Mouse (Mus musculus): Measurements from ENCODE around the gene Snrpf.
"Not testable (repeated sequence)": the region's sequence is repeated elsewhere in the genome, so short reads cannot be mapped to it uniquely, and the experiment has no call there.

The Snrpf gene

GRCm38 (mm10) chr10:93577271-93577886 lies 12.1 kb downstream of the Snrpf start:
- DNase-seq (ENCODE audit: low spot score in 2 of 2), result peak; percentile 43 to 63

- DNase-seq (ENCODE audit: low spot score in 2 of 2), result no peak
Measured at GRCm38 (mm10) chr10:93575960-93576359, 13.5 kb downstream of the Snrpf start.

- no peak for DNase-seq (ENCODE audit: low spot score in 2 of 2)
Measured at GRCm38 (mm10) chr10:93574966-93575365, 14.5 kb downstream of the Snrpf start.

- no peak for DNase-seq (ENCODE audit: low spot score in 2 of 2)
Measured at GRCm38 (mm10) chr10:93572209-93572608, 17.3 kb downstream of the Snrpf start.

- no peak for DNase-seq (ENCODE audit: low spot score in 2 of 2)
Measured at GRCm38 (mm10) chr10:93568671-93569070, 20.8 kb downstream of the Snrpf start.

GRCm38 (mm10) chr10:93567841-93568566 lies 21.5 kb downstream of the Snrpf start:
- no peak for DNase-seq (ENCODE audit: low spot score in 2 of 2)

GRCm38 (mm10) chr10:93567066-93567465 lies 22.4 kb downstream of the Snrpf start:
- no peak for DNase-seq (ENCODE audit: low spot score in 2 of 2)

- no peak for DNase-seq (ENCODE audit: low spot score in 2 of 2)
Measured at GRCm38 (mm10) chr10:93564518-93565090, 24.9 kb downstream of the Snrpf start.

GRCm38 (mm10) chr10:93559786-93560185 lies 29.7 kb downstream of the Snrpf start:
- no peak for DNase-seq (ENCODE audit: low spot score in 2 of 2)

- DNase-seq (ENCODE audit: low spot score in 2 of 2), result not testable (repeated sequence)
Measured at GRCm38 (mm10) chr10:93557971-93558370, 31.5 kb downstream of the Snrpf start.

GRCm38 (mm10) chr10:93552596-93552995 lies 36.9 kb downstream of the Snrpf start:
- no peak for DNase-seq (ENCODE audit: low spot score in 2 of 2)

- DNase-seq (ENCODE audit: low spot score in 2 of 2), result no peak
Measured at GRCm38 (mm10) chr10:93549821-93550220, 39.7 kb downstream of the Snrpf start.

- peak in 1 of 2 experiments; percentile 69 for DNase-seq (ENCODE audit: low spot score in 2 of 2)
Measured at GRCm38 (mm10) chr10:93548991-93549390, 40.5 kb downstream of the Snrpf start.

GRCm38 (mm10) chr10:93547741-93548270 lies 41.7 kb downstream of the Snrpf start:
- no peak for DNase-seq (ENCODE audit: low spot score in 2 of 2)

- no peak for DNase-seq (ENCODE audit: low spot score in 2 of 2)
Measured at GRCm38 (mm10) chr10:93544172-93544571, 45.3 kb downstream of the Snrpf start.

GRCm38 (mm10) chr10:93543176-93543575 lies 46.3 kb downstream of the Snrpf start:
- DNase-seq (ENCODE audit: low spot score in 2 of 2), result no peak

- no peak for DNase-seq (ENCODE audit: low spot score in 2 of 2)
Measured at GRCm38 (mm10) chr10:93542356-93542755, 47.1 kb downstream of the Snrpf start.

GRCm38 (mm10) chr10:93541585-93541984 lies 47.9 kb downstream of the Snrpf start:
- no peak for DNase-seq (ENCODE audit: low spot score in 2 of 2)

- DNase-seq (ENCODE audit: low spot score in 2 of 2), result no peak
Measured at GRCm38 (mm10) chr10:93540431-93541210, 48.9 kb downstream of the Snrpf start, which contains the start of gene Ccdc38. Gene Ccdc38 (plus strand): TSS chr10:93540632.

- DNase-seq (ENCODE audit: low spot score in 2 of 2), result peak; percentile 33 to 42
Measured at GRCm38 (mm10) chr10:93539775-93540430, 49.6 kb downstream of the Snrpf start, which contains the start of gene Amdhd1. Gene Amdhd1 (minus strand): TSS chr10:93540033.

GRCm38 (mm10) chr10:93538818-93539217 lies 50.7 kb downstream of the Snrpf start:
- no peak for DNase-seq (ENCODE audit: low spot score in 2 of 2)

All from frontal cortex, postnatal 14 days (tissue).